Mouse (Mus musculus) lung, postnatal 25 days (tissue): ENCODE measurements at regions not wholly inside any gene's neighbourhood (a gene's known extent, or its start where the extent isn't known, plus 50 kb on each side); places are given as distances from the start of the nearest gene placed in this dataset.

ENCODE experiments used
- DNase-seq: peaks from one replicate; pipeline ENCODE4 v3.0.0; 2022; ENCODE audit warnings: low spot score

DNA sequence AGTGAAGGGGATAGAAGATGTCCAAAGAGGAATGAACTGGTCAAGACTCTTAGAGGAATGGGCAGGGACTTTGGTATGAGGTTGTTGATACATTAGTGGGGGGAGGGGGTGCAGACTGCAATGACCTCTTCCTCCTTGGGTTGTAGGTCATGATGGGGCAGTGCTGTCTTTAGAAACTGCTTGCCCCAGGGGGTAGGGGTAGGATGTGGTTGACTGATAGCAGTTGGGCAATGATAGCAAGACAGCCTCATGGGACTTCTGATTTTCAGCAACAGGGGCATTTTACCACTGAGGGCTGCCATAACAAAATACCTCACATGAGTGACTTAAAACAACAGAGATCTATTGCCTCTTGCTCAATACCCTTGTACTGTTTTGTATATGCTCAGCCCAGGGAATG, 63.5 kb upstream of the 1700017B05Rik start:
- DNase-seq: no peak

DNA sequence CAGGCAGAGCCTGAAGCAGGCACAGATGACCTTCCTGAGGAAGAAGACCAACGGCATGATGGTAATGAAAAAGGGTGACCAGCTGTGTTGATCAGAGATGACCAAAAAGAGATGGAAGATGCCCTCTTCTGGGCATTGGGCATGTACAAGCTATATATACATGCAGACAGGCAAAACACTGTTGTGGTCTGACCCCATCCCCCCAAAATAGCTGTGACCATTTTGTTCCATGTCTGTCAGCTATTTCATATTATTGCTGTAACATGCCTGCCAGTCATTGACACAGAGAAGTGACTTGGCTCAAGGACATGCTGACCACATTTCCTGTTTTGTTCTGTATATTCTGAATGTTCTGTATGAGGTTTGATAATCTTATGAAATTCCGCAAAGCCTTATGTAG, 56.6 kb upstream of the 1700017B05Rik start:
- no peak for DNase-seq

DNA sequence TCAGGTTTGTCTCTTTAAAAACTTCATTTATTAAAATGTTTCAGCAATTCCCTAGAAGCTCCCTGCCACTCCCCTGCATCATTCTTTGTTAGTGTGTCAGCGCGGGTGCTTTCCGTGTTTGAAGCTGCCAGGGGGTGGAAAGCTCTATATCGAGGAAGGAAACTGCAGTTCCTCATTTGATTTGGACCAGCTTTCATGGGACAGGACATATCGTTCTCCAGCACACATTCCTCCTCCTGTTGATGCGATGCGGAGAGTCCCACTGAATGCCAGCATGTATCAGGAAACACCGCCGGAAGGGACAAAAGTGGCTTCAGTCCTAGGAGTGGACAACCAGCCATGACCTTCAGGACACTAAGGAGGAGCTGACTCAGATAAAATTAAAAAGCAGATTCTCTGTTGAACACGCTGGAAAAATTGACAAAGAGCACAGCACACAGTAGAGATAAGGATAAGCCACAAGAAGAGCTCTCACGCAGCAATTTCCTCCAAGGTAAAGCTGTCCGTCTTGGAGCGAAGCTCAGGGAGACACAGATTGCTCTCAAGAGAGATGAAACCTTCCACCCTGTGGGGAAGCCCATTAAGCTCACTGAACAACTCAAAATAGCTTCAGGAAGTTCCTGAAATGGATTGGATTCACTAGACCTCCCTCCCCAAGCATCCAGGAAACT, 55.3 kb upstream of the 1700017B05Rik start:
- DNase-seq: no peak

DNA sequence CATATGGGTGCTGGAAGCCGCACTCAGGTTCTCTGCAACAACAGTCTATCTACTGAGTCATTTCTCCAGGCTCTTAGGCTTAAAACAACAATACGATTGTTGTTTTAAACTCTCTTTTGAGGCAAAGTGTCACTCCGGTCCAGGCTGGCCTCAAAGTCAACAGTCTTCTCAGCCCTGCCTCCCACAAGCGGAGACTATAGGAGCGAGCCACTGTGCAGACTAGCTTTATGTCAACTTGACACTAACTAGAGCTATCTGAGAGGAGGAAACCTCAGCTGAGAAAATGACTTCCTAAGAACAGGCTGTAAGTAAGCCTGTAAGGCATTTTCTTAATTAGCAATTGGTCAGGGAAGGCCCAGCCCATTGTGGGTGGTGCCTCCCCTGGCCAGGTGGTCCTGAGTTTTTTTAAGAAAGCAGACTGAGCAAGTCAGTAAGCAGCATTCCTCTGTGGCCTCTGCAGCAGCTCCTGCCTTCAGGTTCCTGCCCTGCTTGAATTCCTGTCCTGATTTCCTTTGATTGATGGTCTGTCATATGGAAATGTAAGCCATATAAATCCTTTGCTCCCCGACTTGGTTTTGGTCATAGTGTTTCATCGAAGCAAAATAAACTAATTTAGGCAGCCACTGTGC, 52.7 kb upstream of the 1700017B05Rik start:
- no peak for DNase-seq

DNA sequence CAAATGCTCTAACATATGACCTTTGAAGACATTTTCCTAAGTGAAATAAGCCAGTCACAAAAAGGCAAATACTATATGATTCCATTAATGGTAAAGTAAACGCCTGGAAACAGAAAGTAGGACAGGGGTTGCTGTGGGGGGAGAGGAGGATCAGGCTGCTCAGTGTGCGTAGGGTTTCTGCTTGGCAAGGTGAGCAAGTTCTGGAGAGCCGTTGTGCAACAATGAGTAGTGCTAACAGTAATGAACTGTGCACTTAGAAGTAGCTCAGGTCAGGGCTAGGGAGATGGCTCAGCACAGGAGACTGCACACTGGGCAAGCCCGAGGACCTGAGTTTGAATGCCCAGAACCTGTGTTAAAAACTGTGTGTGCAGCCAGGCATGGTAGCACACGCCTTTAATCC, 51.5 kb upstream of the 1700017B05Rik start:
- DNase-seq: peak; percentile 26

DNA sequence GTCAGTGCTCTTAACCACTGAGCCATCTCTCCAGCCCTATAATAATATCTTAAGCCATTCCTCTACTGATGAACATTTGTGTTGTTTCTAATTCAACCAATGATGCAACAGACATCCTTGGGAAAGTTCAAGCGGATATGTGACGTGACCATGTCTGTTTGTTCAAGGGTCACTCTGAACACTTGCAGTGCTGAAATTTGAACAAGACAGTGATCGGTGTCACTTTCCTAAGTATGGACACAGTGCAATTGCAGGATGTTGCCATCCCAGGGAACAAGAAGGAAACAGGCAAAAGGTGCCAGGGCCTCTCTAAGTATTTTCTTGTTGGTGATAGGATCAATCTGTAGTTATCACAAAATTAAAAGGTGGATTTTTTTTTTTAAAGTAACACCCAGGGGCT, 50.1 kb upstream of the 1700017B05Rik start:
- DNase-seq: no peak
